Mouse (Mus musculus) heart, adult 18-20 months (tissue): ENCODE measurements at regions not wholly inside any gene's neighbourhood (a gene's known extent, or its start where the extent isn't known, plus 50 kb on each side); places are given as distances from the start of the nearest gene placed in this dataset.

Experiments used
- DNase-seq, 2 experiments: peaks; one replicate each; pipeline ENCODE4 v3.0.0; 2021 to 2022; ENCODE audit warnings: mixed read lengths in 1 of 2
- microRNA-seq, 2 experiments: library from miRNA; unstranded; fragments of <30 nt; microRNA quantifications; one replicate each; pipeline ENCODE4 v1.2.0; 2022

- no peak for DNase-seq
These were observed 77.4 kb upstream of the Zfhx3 start for GRCm38 (mm10) chr8:107864802-107865651.

- no peak for DNase-seq
These were observed 76.7 kb upstream of the Zfhx3 start for GRCm38 (mm10) chr8:107865744-107866143.

GRCm38 (mm10) chr8:107871718-107872117 is 70.7 kb upstream of the Zfhx3 start:
- no peak for DNase-seq

GRCm38 (mm10) chr8:107872121-107872520 is 70.3 kb upstream of the Zfhx3 start:
- no peak for DNase-seq

- DNase-seq, result no peak
These were observed 66.0 kb upstream of the Zfhx3 start for GRCm38 (mm10) chr8:107876455-107876854.

- peak; percentile 3 to 64 for DNase-seq
These were observed 60.6 kb upstream of the Zfhx3 start for GRCm38 (mm10) chr8:107881851-107882250.

- no peak for DNase-seq
These were observed 56.9 kb upstream of the Zfhx3 start for GRCm38 (mm10) chr8:107885547-107885946.

GRCm38 (mm10) chr8:107885971-107886370 is 56.5 kb upstream of the Zfhx3 start:
- no peak for DNase-seq

GRCm38 (mm10) chr8:107886516-107887253 is 55.8 kb upstream of the Zfhx3 start:
- DNase-seq, result no peak

- no peak for DNase-seq
These were observed 55.1 kb upstream of the Zfhx3 start for GRCm38 (mm10) chr8:107887333-107887732.

- DNase-seq, result no peak
These were observed 51.5 kb upstream of the Zfhx3 start for GRCm38 (mm10) chr8:107890922-107891321.

Small RNA genes lying in the stretch of these regions (microRNA-seq; reads per million reads assigned to microRNA genes)
- gene Gm22825 (0 reads per million in 2 experiments), gene Gm23646 (0 reads per million in 2 experiments)
